Mouse (Mus musculus): Measurements from ENCODE around the gene Srm. TPM values are rescaled to one million over a fixed set of nuclear protein-coding genes. Genes with fewer than 3 reads are reported as not detected.
A peak's percentile ranks its signal among the peaks of the same experiment; 100 is the strongest.

Gene Srm
- polyA plus RNA-seq, 1 experiment from 2014 or later, result 247 TPM

DNA sequence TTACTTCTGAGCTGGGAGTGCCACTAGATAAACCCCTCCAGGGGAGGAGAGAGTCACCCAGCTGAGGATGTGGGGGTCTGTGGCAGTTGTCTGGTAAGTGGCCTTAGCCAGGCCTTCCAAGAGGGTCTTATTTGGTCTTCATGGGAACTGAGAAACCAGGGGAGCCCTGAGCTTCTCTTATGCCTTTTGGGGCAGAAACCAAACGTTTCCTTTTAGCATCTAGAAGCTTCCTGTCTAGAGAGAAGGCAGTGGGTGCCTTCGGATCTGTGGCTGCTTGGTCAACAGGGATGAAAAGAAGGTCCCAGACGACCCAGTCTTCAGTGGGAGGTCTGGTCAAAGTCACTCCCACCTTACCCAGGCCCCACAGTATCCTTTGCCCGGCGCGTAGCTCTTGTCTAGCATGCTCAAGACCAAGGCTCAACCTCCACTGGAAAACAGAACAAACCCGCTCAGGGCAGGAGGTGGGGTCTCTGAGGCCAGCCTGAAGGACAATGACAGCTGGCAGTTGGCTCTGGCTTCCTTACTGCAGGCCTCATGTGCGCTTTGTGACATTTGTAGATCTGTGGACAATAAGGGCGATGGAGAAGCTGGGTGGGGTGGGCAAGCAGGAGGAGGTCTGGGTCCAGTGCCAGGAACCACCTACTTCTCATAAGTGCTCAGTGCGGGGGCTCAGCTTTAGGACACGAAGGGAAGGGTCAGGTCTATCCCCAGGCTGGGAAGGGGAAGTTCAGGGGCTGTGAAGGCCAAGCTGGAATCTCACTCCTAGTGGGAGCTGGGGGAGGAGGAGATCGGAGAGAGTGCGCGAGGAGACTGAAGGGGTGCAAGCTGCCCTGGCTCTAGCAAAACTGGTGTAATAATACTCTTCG lies 52.2 kb downstream of the Srm start, which contains the start of gene Gm572:
TSS of gene Gm572 (plus strand) at position 27 of the 866 bp plus-strand sequence.
- H3K4me3 ChIP-seq, result peak within 1 kb of the TSS; percentile 12; the same call in 1 of the 2 replicates
- H3K27ac ChIP-seq, result no peak within 1 kb of the TSS
- no peaks in the 10 kb centered on the region for H3K36me3 ChIP-seq
- H3K9me3 ChIP-seq, result no peaks in the 10 kb centered on the region
- 59% methylated on average over 15 of the region's 15 CpGs for WGBS
- H3K4me2 ChIP-seq, result peak within 1 kb of the TSS; percentile 34
- peak; percentile 55 for ATAC-seq (ENCODE audit: insufficient number of reproducible peaks, low FRiP score, low TSS enrichment, low read depth)
- H3K4me1 ChIP-seq, result peaks cover 8% of the 10 kb centered on the region; the same call in 1 of the 2 replicates
- no peak within 1 kb of the TSS for H3K9ac ChIP-seq
- H3K27me3 ChIP-seq, result no peaks in the 10 kb centered on the region

DNA sequence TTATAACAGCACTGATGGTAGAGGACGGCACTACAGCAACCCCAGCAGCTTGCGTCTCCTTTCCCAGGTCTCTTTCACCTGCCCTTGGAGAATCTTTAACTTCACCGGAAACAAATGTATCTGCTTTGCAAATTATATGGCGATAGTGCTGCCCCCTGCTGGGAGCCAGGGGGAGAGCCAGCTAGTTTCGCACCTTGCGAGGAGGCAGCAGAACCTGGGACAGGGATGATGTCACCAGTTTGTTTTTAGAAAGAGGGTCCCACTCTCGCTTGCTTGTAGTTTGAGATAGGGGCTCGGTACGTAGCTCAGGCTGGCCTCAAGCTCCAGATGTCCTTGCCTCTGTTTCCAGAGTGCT lies 52.8 kb downstream of the Srm start:
- Histone ChIP-seq H3K4me2 (peak overlapping the region; percentile 34), H3K9me3 (no peaks in the 10 kb centered on the region), H3K4me3 (peak overlapping the region; percentile 12; the same call in 1 of the 2 replicates), H3K27ac (no peak overlapping the region), H3K27me3 (no peaks in the 10 kb centered on the region), H3K4me1 (peaks cover 8% of the 10 kb centered on the region; the same call in 1 of the 2 replicates), H3K36me3 (no peaks in the 10 kb centered on the region), H3K9ac (no peak overlapping the region)
- WGBS, result 6% methylated on average over 9 of the region's 9 CpGs
- ATAC-seq (ENCODE audit: insufficient number of reproducible peaks, low FRiP score, low TSS enrichment, low read depth), result no peak

Other genes with a start within 250 kb of the Srm start
- 19.4 and 21.4 TPM in 2 replicates for gene Ubiad1, start 146.7 kb upstream of the Srm start, polyA plus RNA-seq (2015; fragmentation: Nextera tagmentation; extraction: Ambion mirVana)
- 13.6 and 13.8 TPM in 2 replicates for gene Mtor, start 142.9 kb upstream of the Srm start, polyA plus RNA-seq (2015; fragmentation: Nextera tagmentation; extraction: Ambion mirVana)
- gene Angptl7, start 91.0 kb upstream of the Srm start, polyA plus RNA-seq (2015; fragmentation: Nextera tagmentation; extraction: Ambion mirVana), result 1.8 and 4.1 TPM in 2 replicates
- gene Exosc10, start 33.1 kb upstream of the Srm start, polyA plus RNA-seq (2015; fragmentation: Nextera tagmentation; extraction: Ambion mirVana), result 82.1 and 83.3 TPM in 2 replicates
- gene Masp2, start 11.1 kb downstream of the Srm start, polyA plus RNA-seq (2015; fragmentation: Nextera tagmentation; extraction: Ambion mirVana), result 0.32 and 0.45 TPM in 2 replicates
- gene Tardbp, start 35.5 kb downstream of the Srm start, polyA plus RNA-seq (2015; fragmentation: Nextera tagmentation; extraction: Ambion mirVana), result 287 and 301 TPM in 2 replicates
- not detected in 2 replicates for gene Gm572, start 51.8 kb downstream of the Srm start, polyA plus RNA-seq (2015; fragmentation: Nextera tagmentation; extraction: Ambion mirVana)
- 7.2 and 9.9 TPM in 2 replicates for gene Casz1, start 212.9 kb downstream of the Srm start, polyA plus RNA-seq (2015; fragmentation: Nextera tagmentation; extraction: Ambion mirVana)